Mouse (Mus musculus) adrenal gland, postnatal 4 days (tissue): ENCODE results near the gene Bsn. TPM values are rescaled to one million over a fixed set of nuclear protein-coding genes. Genes with fewer than 3 reads are reported as not detected.
A peak's percentile ranks its signal among the peaks of the same experiment; 100 is the strongest.
"Not testable (repeated sequence)": the region's sequence is repeated elsewhere in the genome, so short reads cannot be mapped to it uniquely, and the experiment has no call there.

ENCODE experiments used
- DNase-seq, 2 experiments: peaks; one replicate each; pipeline ENCODE4 v3.0.0; 2021 to 2022; ENCODE audit warnings: low spot score in 2 of 2, mixed read lengths in 2 of 2
- total RNA-seq, 2 experiments: library from RNA; stranded (reverse); gene quantifications; 2 replicates each; pipeline ENCODE4 v1.2.3; 2021

Bsn gene
- total RNA-seq, 2 experiments from 2014 or later = 3.9 to 4.4 TPM

DNA sequence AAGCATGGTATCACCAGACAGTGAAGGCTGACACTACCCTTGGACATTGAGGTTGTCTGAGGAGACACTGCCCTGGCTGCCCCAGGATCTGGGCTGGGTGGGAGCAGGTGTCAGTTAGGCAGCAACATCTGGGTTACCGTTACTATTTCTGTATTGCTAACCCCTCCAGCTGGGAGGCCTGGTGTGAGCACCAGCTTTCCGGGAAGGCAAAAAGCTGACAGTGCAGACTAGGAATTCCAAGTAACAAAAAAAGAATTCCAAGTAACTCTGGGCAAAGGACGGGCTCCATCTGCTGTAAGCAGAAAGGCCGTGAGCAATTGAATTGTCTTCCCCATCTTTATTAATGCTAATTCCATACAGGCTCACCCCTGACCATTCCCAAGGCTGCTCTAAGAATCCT is 8.4 kb upstream of the Bsn start:
- no peak for DNase-seq

DNA sequence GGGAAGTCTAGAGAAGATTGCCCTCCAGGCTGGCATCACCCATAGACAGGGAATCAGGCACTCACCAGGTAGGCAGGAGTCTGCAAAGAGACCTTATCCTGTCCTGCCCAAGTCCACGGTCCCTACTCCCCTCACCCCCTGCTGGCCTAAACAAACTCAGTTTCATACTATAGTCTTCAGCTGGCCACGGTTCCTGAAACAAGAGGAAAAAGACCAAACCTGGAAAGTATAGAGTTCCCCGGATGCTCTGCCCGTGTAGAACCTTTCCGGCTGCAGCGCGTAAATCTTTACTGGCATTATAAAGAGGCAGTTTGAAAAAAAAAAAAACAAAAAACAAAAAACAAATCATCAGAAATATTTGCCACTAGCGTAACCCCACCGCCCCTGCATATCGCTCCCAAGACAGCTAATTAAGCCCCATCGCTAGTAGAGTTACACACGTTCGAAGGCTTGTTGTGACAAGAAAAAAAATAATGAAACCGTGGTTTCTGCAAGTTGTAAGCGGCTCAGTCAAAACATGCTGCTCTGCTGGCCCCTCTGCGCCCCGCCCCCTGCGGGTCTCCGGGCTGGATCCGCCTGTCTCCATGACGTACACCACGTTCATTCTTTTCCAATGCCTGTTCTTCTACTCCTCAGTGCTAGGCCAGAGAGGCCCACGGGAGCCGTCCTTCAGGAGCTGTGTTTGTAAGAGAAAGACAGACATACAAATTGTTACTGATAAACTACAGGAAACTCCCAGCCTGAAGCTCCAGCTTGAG is 6.9 kb upstream of the Bsn start:
- DNase-seq = no peak

DNA sequence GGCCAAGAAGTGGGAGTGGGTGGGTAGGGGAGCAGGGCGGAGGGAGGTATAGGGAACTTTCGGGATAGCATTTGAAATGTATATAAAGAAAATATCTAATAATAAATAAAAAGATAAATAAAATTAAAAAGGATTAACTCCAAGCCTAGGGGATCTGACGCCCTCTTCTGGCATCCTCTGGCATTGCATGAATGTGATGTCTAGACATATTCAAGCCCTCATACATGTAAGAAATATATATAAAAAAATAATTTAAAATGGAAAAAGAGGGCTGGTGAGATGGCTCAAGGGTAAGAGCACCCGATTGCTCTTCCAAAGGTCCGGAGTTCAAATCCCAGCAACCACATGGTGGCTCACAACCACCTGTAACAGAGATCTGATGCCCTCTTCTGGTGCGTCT is 6.0 kb upstream of the Bsn start:
- not testable (repeated sequence) for DNase-seq

DNA sequence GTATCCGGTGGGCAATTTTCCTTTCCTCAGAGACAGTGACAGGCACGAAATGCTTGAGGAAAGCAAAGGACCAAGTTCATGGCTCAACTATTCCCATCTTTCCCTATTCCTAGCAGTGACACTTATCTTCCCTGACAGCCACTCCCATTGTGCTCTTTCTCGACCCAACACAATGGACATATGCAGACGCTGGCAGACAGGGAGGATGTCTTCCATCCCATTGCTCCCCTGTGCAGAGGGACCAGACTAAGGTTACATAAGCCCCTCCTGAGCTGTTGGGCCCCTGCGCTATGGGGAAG is 747 bp downstream of the Bsn start:
- DNase-seq = no peak

DNA sequence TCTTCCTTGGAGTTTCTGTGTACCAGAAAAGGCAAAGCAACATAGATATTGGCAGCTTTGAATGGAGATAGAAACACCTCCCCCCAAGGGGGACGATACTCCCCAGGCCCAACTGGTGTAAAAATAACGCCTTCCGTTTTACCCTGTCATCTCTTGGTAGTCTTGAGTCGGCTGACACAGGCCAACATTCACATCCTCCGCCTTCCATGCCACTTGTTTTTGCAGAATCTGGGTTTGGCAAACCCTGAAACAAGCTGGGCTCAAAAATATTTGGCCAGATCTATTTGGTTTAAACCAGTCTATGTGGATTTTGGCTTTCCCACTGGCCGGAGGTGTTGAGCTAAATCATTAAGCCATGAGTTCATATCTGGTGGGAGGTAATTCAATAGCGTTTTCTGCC is 1.2 kb downstream of the Bsn start:
- no peak for DNase-seq

DNA sequence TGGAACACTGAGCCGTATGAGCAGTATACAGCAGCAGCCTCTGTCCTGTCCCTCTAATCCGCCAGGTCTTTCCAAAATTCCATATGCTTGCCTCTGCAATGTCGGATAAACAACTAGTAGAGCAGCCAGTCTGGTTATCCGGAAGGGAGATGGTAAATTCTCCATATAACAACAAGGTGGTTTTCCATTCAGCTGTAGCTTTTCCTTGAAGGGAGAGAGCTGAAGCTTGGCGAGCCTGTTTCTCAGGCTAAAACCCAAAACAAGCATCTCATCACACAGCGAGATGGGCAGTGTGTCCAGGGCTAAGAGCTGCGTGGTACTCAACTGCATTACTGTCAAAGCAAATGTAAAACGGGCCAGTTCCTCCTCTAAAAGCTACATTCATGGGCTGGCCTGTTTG is 1.7 kb downstream of the Bsn start:
- no peak for DNase-seq

DNA sequence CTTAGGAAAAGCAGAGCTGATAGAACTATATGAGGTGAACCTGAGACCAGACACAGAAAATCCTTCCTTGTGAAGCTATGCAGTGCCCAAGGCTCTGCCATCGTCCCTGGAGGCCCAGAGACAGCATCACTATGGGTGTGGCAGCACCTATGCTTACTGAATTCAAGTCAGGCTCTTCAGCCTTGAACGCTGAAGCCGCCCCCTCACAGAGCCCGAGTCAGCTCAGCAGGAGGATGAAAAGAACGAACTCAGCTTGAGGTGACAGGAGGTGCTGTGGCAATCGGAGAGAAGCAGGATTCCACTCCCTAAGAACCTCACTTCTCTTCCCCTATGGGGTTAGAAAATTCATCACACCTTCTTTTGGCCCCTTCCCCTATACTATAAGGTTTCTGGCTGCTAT is 2.6 kb downstream of the Bsn start:
- DNase-seq = no peak

DNA sequence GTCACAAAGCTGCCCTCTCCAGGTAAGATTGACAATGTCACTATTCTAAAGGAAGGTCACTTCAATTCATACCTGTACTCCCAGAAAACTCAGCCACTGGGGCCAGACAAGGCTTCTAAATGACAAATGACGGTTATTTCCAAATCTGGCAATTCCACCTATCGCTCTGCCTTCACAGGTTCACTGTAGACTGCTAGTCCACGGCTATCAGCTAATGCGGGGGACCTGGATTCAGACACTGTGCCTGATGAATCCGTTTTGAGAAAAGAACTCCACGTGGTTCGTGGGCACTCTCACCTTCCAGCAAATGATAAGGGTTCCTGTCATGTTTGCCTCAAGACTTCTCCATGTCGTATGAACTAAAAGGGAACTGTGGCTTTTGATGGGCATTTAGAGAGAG is 4.4 kb downstream of the Bsn start:
- DNase-seq = no peak

DNA sequence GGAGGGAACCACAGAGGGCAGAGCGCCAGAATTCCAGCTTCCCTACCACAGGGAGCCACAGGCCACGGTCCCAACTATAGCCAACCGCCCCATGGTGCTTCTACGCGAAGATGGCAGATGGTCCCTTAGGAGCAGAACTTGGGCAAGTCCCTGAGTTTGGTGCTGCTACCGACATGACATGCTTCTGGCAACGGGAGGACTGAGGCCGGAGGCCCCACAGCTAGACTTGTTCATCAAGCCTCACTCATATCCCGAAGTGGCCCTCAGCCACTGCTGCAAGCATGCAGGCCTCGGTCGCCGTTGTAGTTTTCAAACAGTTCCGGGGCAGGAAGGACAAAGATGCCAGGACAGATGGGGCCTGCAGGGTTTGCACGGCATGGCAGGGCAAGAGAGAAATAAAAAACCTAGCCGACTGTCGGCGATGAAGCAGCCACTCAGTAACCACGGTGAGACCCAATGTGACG is 6.6 kb downstream of the Bsn start:
- DNase-seq = no peak

DNA sequence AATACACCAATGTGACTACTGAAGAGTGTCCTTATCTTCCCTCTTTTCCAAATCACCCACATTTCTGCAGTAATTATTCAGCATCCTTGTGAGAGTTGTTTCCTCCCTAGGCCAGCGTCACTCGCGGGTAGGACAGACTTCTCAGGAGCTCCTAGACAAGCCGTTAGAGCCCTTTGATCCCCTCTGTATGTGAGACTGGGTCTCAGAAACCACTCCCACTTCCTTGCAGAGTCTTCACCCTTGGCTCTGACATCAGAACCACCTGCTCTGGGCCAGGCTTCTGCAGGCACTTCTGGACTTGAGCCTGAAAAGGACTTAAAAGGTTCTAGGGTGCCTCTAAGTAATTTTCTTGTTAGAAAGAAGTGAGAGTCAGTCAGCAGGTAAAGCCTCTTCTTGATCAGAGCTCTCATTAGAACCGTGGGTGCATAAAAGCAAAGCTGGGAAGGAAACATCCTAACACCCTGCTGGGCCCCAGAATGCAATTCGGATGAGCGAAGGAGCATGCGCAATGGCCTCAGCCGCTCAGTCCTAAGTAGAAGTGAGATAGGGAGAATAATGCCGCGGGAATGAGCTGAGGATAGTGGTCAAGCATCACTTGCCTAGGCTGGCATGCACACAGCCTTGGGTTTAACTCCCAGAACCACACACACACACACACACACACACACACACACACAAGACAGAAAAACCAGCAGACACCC is 7.2 kb downstream of the Bsn start:
- no peak for DNase-seq

DNA sequence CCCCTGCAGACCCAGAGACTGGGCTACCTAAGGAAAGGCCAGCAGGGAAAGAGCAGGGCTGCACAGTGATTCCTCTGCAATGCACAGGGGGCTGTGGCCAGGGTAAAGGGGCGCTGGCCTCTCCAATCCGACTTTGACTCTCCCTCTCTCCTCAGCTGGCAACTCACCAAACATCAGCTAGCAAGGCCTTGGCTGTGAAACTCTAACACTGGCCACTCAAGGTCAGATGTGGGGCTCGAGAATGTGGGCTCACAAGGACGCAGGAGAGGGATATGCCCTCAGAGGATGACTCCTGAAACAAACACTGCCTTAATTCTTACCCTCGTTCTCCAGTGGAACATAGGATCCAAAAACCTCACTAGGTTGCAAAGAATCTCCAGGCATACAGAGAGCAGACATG is 11.8 kb downstream of the Bsn start:
- DNase-seq = peak in 1 of 2 experiments; percentile 12

DNA sequence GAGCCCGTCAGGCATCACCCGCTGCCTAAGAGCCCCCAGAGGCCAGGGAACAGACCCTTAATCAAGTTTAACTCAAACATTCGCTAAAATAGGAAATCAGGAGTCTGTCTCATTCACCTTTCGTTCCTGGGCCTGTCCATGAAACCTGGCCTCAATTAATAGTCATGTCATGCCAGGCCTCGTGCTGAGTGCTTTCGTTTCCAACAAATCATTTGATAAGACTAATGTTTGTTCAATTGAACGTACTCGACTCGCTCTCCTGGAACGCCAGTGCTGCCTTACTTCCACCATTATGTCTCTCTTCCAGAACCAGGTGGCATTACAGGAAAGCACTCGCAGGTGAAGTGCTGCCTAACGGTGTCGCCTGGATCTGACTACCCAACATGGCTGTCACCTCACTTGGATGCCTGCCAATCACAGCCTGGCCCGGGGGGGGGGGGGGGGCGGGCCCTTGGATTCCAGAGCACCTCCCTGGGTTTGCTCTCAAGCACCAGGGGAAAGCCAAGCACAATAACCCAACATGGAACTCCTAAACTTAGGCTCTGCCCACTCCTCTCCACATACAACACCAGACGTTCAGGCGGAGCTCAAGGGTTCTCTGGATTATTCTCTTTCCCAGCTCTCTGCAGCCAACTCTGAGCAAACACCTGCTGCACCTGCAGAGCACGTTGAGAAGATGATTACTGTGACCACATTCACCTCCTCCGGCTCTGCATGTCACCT is 14.9 kb downstream of the Bsn start:
- DNase-seq = no peak

DNA sequence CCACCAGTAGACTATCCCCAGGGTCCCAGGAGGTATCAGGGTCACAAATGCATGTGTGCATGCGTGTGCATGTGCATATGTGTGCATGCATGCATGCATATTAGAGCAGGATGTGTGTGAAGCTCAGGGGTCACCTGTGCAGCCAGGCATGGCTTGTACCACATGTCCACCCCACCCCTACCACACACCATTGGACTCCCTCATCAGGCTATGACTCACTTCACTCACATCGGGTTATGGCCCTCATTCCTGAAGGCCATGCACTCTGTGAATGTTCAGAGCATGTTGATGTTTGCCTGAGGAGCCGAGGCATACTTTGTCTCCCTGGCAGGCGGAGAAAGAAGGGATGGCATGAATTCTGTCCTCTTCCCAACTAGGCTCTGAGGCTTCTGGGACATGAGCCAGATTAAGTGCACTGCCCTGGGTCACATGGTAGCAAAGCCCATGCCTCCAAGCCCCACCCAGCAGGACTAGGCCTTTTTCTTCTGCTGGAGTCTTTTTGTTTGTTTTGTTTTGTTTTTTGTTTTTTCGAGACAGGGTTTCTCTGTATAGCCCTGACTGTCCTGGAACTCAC is 17.3 kb downstream of the Bsn start:
- no peak for DNase-seq

DNA sequence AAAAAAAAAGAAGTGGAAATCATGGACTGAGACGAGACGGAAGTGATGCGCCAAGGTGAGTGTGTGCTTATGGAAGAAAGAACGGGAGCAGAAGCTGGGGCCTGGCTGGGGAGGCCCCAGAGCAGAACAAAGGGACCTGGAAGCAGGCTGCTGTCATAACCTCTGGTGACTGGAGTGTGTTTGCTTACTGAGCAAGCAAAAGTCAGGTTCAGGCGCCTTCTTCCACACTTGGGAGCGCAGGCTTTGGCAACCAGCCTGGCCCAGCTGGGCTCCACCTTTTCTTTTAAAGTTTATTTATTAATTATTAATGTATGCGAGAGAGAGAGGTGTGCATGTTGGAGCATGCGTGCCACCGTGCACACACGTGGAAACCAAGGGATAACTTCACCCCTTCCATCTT is 20.4 kb downstream of the Bsn start:
- no peak for DNase-seq

DNA sequence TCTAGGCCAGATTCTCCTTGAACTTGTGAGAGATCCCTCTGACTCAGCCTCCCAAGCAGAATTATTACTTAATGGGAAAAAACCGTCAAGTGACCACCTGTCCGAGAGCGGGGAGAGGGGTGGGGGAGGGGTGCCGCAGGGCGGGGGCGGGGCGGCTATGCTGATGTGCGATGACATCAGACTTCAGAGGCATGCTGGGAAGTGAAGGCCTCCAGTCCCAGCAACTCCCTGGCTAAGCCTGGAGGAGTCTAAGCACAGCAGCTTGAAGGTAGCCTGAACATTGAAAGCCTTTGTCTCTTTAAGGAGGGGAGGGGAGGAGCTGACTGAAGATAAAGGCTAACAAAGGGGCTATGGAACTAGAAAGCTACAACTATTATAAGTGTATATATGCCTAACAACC is 25.0 kb downstream of the Bsn start:
- DNase-seq = no peak

DNA sequence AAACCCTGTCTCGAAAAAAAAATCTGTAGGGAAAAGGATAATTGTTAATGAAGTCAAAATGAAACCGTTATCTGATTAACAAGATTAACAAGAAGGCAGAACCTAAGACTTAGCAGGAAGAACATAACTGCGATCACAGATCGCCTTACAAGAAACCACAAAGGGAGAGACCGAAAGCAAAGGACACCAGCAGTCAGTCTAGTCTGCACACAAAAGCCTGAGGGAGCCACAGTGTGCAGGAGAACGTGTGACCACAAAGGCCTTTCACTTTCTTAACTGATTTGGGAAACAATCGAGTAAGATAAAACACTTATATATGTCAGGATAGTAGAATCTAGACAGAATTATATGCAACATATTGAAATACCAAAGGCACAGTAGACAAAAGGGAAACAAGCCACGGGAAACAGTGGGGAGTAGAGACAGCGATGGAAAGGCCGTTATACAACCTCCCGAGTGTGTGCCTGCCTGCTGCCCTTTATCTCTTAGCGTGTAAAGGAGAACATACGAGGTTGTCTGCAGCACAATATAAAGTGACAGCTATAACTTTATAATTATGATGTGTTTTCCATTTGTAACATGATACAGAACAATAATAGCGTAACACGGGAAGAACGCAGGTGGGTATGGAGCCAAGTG is 26.4 kb downstream of the Bsn start:
- no peak for DNase-seq

DNA sequence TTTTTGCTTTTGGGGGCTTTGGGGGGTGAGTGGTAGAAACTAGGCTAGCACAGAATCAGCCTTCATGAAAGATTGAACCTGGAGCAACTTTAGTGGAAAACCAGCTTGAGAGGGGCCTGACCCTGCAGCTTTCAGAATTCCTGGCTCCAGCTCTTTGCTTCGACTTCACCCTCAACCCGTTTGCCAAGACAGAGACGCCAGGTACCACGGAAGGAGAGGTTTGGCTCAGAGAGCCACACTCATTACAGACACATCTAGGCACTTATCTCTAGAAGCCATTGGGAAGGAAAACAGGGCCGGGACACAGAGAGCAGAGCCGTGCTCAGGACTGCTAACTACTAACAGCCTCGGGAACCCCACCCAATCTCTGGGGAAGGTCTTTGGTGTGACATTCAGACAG is 32.3 kb downstream of the Bsn start:
- no peak for DNase-seq

DNA sequence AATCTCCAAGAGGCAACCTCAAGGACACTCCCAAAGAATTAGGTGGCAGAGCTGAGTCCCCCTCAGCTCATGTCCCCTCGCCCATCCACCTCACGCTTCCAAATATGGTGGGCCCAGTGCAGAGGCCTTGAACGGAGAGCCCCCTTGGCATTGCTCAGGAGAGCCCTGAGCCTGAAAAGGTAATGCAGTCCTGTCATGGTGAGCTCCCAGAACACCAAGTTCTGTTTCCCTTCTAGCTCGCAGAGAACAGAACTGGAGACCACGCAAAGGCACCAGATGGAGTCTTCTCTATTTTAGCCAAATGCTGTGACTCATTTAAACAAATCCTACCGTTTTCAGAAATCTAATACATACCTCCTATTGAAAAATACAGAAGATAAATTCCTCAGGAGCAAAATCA is 32.7 kb downstream of the Bsn start:
- no peak for DNase-seq

DNA sequence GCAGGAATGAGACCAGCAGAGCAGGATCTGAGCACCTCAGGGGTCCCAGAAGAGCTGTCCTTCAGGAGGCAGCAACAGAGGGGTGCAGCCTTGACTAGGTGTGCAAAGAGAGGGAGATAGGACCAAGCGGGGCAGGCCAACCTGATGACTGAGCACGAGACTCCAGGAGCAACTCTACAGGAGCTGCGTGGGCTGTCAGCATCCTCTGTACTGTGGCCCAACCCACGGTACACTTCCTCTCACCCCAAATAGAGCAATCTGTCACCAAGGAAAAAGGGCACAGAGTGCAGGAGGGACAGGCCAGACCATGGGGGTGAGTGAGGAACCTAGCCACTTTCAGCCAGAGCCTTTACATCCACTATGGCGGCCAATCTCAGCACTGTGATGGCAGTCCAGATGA is 33.4 kb downstream of the Bsn start:
- no peak for DNase-seq

DNA sequence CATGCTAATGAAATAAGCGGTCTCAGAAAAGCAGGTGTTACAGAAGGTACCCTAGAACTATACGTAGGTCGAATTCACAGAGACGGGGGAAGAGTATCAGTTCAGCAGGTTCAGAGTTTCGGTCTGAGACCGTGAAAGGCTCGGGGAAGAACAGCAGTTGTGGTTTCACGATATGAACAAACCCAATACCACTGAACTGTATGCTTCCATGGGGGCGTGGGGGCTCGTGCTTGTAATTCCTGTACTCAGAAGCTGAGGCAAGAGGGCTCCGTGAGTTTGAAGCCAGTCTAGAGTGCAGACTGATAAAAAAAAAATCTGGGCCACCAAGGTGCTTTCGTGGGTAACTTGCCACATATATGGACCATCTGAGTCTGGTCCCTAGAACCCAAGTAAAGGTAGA is 35.4 kb downstream of the Bsn start:
- DNase-seq = no peak
